19 mouse cellular contexts compared by ENCODE assay signal in the genomic region with DNA sequence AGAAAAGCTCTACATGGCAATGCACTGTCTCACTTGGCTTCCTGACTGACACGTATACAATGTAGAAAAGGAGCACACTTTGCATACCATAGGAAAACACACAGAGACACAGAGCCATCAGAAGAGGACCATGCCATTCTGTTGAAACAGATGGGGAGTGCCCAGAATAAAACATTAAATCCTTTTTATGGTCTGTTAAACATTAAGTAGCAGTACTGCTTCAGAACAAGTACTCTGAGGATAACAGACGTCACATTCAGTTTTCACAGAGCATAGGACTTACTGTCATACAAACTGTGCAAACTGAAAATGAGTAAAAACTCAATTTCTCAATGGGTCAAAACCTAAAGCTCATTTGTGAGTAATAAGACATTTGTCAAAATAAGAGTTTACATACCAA.
"Had no signal": no experiment of that assay in that cellular context is flagged by ENCODE, and none has a peak within 500 bp of the region (broad histone marks: within the 10 kb centered on the region; RNA-seq: fewer than 3 reads in every experiment).

No protein-coding gene starts in this region.

- H3K4me3 ChIP-seq: limb, embryonic 10.5 days; limb, embryonic 13.5 days; liver, embryonic 12.5 days; liver, embryonic 15.5 days; lung, embryonic 15.5 days; midbrain, embryonic 15.5 days; myocyte; neural tube, embryonic 13.5 days had no signal

- H3K4me1 ChIP-seq: limb, embryonic 10.5 days; midbrain, embryonic 15.5 days had no signal

- H3K9me3 ChIP-seq: limb, embryonic 10.5 days; limb, embryonic 13.5 days; liver, embryonic 12.5 days; liver, embryonic 15.5 days; lung, embryonic 15.5 days; midbrain, embryonic 15.5 days; neural tube, embryonic 13.5 days had no signal

- ATAC-seq: midbrain, embryonic 15.5 days had no signal

- H3K27ac ChIP-seq: limb, embryonic 10.5 days; limb, embryonic 13.5 days; liver, embryonic 15.5 days; lung, embryonic 15.5 days; midbrain, embryonic 15.5 days; neural tube, embryonic 13.5 days; stomach, postnatal 0 days had no signal

- H3K27me3 ChIP-seq: limb, embryonic 13.5 days; liver, embryonic 12.5 days; liver, embryonic 15.5 days; lung, embryonic 15.5 days; midbrain, embryonic 15.5 days; neural tube, embryonic 13.5 days had no signal

- DNase-seq: kidney, postnatal 10 days; kidney, postnatal 36 days; liver; lung, adult 18-20 months; lung, postnatal 10 days; lung, postnatal 36 days; retina, postnatal 1 day; right cerebral cortex, postnatal 25 days; thymus, postnatal 25 days had no signal

- H3K9ac ChIP-seq: limb, embryonic 13.5 days; liver, embryonic 12.5 days; liver, embryonic 15.5 days; lung, embryonic 15.5 days; midbrain, embryonic 15.5 days; neural tube, embryonic 13.5 days had no signal

- H3K4me2 ChIP-seq: limb, embryonic 13.5 days; liver, embryonic 12.5 days; liver, embryonic 15.5 days; lung, embryonic 15.5 days; midbrain, embryonic 11.5 days; midbrain, embryonic 15.5 days; neural tube, embryonic 13.5 days had no signal

- H3K36me3 ChIP-seq: liver, embryonic 12.5 days; liver, embryonic 15.5 days; lung, embryonic 15.5 days; midbrain, embryonic 15.5 days; neural tube, embryonic 13.5 days had no signal
